Mouse (Mus musculus) kidney, postnatal 14 days (tissue): Measurements from ENCODE around the gene Sema3c.
"Not testable (repeated sequence)": the region's sequence is repeated elsewhere in the genome, so short reads cannot be mapped to it uniquely, and the experiment has no call there.

Experiments
- DNase-seq: peaks from one replicate; pipeline ENCODE4 v3.0.0; 2022; ENCODE audit warnings: mixed read lengths

Sema3c gene

GRCm38 (mm10) chr5:17573694-17574380, at the start of gene Sema3c:
TSS of gene Sema3c (plus strand) at chr5:17574281.
- peak; percentile 17 for DNase-seq

DNA sequence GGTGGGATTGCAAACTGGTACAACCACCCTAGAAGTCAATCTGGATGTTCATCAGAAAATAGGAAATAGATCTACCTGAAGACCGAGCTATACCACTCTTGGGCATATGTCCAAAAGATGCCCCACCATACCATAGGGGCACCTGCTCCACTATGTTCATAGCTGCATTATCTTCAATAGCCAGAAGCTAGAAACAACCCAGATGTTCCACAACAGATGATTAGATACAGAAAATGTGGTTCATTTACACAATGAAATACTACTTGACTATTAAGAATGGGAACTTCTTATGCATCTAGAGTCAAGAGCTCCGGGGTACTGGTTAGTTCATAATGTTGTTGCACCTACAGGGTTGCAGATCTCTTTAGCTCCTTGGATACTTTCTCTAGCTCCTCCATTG, 42.9 kb upstream of the Sema3c start:
- not testable (repeated sequence) for DNase-seq

DNA sequence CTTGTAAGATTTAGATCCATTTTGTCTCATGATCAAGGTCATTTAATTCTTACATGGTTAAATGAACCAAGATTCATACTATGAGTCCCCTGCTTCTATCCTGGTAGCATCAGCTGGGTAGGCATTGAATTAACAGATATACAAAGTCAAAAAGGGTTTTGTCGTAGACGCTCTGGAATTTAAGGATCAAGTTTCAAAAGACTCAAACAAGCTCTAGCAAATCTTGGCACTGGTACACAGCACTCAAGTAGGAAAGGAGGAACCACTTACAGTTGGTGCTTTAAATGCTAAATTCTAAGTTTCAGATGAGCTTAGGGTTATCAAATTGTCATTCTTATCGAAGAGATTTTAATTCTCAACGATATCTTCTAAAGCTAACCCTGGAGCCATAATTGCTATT, 30.9 kb upstream of the Sema3c start:
- DNase-seq = no peak

DNA sequence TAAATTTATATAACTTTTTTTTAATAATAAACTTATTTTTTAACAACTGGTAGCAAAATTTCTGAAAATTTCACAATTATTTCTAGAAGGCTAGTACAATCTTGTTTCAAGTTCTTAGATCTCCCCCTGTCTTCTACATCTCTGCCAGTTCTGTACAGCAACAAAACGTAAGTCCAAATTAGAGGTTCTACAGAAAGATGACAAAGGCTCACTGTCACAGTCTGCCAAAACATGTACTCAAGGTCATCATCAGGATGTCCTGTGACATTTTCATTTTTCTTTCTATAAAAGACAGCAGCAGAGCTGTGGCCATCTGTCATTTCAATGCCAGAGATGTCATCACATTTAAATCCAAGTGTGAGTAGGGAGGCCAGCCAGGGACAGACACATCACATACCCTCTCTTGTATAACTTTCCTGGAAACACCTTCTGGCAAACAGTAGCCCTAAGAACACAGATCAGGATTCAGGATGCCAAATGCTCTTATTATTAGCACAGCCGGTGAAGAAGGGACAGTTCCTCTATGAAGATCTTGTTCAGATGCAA, 29.1 kb upstream of the Sema3c start:
- DNase-seq = no peak

GRCm38 (mm10) chr5:17551693-17552092, 22.4 kb upstream of the Sema3c start:
- DNase-seq = no peak

DNA sequence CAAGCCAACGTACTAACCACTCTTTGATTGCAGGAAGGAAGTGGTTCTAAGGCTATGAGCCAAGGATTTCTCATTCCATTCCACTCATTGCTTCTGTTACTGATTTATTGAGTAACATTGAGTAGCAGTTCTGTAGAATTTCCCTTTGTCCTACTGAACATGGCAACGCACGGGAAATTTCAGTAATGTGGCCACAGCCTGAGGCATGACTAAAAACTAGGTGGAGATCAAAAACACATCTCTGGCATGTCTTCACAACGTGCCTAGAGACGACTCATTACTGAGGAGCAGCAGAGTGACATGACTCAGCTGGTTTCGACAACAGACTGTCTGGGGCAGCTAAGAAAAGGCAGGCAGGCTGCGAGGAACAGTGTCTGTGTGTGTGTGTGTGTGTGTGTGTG, 18.0 kb upstream of the Sema3c start:
- peak; percentile 41 for DNase-seq

GRCm38 (mm10) chr5:17556715-17557265, 17.3 kb upstream of the Sema3c start:
- DNase-seq = no peak

- DNase-seq = no peak
Observed at GRCm38 (mm10) chr5:17571571-17571970, 2.5 kb upstream of the Sema3c start.

- peak; percentile 87 for DNase-seq
Observed at GRCm38 (mm10) chr5:17574413-17575182, 517 bp downstream of the Sema3c start.

DNA sequence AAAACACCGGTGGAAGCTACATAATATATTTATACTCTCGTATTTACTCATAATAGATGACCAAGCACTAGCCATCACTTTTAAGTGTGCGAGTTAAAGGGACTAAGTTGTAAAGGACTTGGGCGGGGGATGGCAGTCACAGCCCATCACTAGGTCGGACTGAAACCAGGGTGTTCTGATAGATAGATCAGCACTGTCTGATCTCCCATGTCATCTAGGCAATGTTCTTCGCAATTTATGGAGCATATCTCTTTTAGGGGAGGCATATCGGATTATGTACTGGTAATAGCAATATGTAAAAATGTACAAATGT, 1.1 kb downstream of the Sema3c start:
- DNase-seq = no peak

GRCm38 (mm10) chr5:17576069-17576468, 2.0 kb downstream of the Sema3c start:
- peak; percentile 22 for DNase-seq

- DNase-seq = no peak
Observed at GRCm38 (mm10) chr5:17582047-17582515, 8.0 kb downstream of the Sema3c start.

DNA sequence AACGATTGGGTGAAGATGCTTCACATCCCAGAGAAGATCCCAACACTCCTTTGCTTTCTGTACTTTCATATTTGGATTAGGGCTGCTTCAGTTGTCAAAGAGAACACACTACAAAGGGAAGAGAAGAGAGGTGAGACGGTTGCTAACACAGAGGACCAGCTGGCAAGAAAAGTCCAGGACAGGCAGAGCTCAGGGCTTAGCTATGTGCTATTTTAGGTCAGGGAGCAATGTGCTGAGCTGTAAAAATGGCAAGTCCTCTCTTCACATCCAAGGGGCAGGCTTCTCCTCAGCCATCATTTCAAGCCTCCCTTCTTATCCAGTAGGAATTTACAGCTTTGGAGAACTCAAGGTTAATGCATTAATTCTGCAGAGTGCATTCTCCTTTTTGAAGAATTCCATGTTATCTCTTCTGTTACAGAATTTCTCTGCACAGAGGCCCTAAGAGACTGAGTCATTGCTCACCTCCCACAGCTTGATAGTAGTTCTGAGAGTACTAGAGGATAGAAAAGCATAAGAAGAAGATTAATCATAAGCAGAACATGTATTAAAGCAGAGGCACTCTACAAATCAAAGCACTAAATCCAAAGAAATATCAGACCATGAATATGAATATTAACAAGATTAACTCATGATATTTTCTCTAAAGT, 10.3 kb downstream of the Sema3c start:
- DNase-seq = no peak

DNA sequence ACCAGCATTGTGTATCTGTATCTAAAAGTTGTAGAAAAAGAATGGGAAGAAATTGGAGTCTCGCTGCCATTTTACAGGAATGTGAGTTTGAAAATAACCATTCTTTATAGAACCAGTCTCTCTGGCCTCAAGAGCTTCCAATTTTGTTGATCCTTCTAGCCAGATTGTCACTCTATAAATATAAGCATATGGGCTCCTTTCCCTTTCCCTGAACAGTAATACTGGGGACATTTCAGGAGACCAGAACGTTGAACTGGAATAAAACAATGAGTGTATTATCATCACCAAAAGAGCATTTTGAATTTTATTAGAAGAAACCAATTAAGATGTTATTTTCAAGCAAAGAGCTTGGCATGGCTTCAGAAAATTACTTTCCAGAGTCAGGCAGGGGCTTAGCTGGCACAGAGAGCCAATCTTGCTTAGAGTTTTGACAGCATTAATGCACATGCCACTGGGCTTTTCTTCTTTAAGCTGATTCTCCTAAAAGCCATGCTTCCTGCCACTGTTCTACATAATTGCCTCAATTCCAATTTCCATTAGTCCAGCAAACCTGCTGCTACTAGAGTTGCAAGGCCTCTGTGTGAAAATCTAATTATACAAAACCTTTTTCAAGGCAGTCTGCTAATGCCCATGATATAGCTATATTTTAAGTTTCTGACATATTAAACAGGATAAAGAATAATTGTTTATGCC, 12.6 kb downstream of the Sema3c start:
- DNase-seq = no peak

DNA sequence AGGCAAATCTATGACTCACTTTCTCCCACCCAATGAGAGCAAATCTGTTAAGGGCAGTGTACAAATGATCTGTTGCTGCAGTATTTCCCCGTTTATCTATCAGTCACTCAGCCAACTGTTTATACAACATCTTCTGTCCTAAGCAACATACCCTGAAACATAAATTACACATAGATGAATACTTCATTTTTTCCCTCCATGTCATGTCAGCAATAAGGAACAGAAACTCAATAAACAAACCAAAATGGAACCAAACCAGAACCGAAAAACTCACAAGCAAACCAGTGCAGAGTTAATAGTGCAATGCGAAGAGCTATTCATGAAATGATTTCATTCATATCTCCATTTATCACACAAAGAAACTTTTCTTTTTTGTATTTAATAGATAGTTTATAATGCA, 17.8 kb downstream of the Sema3c start:
- no peak for DNase-seq

- DNase-seq = no peak
Observed at GRCm38 (mm10) chr5:17601700-17602099, 27.6 kb downstream of the Sema3c start.

DNA sequence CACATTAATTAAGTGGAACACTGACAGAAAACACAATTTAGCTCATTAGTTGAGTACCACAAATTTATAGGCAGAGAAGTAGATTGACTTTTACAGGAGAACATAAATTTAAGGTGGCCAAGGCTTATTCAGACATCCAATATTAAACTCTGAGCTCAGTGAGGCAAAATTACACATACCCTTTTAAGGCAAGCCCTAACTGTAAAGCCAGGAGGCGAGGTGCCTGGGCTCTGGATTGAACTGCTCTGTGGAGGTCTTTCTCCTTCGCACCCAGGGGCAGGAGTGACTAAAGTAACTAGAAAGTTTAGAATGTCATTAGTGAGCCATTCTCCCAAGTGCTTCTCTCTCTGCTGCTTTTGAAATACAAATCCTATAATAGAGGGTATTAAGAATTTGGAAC, 46.5 kb downstream of the Sema3c start:
- DNase-seq = no peak

DNA sequence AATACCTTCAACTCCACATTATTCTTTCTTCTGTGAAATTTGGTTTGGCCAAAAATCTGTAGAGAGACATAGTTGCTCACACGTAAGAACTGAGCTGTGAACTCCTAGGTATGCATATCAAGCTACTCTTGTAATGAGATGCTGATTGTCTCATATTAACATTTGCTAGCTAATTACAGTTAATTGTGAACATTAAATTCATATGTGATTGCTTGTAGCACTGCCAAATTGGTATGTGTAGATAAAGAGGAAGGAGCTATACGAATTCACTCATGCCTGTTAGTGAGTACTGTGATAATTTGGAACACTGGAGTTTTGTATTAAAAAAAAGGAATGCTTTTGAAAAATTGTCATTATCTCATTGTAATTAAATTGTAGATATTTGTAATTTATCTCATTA, 48.5 kb downstream of the Sema3c start:
- DNase-seq = no peak

GRCm38 (mm10) chr5:17628606-17629005, 54.5 kb downstream of the Sema3c start:
- no peak for DNase-seq

- no peak for DNase-seq
Observed at GRCm38 (mm10) chr5:17629599-17629998, 55.5 kb downstream of the Sema3c start.

- DNase-seq = no peak
Observed at GRCm38 (mm10) chr5:17639519-17639918, 65.4 kb downstream of the Sema3c start.

- no peak for DNase-seq
Observed at GRCm38 (mm10) chr5:17647643-17648226, 73.7 kb downstream of the Sema3c start.
